Mouse (Mus musculus): ENCODE measurements around the gene Slc27a5. TPM values are rescaled to one million over a fixed set of nuclear protein-coding genes. Genes with fewer than 3 reads are reported as not detected.

The Slc27a5 gene
- polyA plus RNA-seq, 1 experiment from 2014 or later = 0.38 TPM

DNA sequence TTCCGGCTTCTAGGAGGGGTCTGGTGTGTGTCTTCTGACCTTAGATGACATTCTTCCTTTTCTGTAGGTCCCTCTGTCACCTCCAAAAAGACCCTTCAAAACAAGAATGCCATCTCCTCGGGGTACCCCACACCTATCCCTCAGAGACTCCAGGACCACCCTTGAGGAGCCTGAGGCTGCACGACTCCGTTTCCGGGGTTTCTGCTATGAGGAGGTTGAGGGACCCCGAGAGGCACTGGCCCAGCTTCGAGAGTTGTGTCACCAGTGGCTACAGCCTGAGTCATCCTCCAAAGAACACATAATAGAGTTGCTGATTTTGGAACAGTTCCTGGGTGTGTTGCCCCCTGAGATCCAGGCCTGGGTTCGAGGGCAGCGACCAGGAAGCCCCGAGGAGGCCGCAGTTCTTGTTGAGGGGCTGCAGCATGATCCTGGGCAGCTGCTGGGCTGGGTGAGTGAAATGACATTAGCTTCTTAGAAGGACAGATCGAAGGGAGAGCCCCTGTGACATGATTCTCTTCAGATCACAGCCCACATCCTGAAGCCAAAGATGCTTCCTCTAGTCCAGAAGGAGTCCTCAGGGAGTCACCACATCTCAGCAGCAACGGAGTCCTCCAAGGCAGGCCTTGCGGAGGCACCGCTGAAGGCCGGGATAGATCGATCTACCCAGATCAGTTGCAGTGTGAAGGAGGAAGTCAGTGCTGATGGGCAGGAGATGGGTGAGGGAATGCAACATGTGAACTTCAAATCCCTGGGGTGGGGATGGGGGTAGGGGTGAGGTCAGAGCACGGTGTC lies 18.9 kb downstream of the Slc27a5 start:
- WGBS = 87% methylated on average over 18 of the region's 18 CpGs
- Histone ChIP-seq H3K27ac (ENCODE audit: low read depth, low read length) (no peak overlapping the region; the same call in 1 of the 2 replicates), H3K4me2 (ENCODE audit: low read length) (peak overlapping the region; percentile 73), H3K9me3 (ENCODE audit: control insufficient read depth, low read length) (no peaks in the 10 kb centered on the region), H3K27me3 (replicated peaks; ENCODE audit: control insufficient read depth, insufficient read depth, low read length) (no peaks in the 10 kb centered on the region), H3K9ac (ENCODE audit: low read depth, low read length) (peak overlapping the region; percentile 76), H3K4me1 (ENCODE audit: control insufficient read depth, insufficient read depth, low read depth, low read length) (peaks cover 11% of the 10 kb centered on the region), H3K4me3 (ENCODE audit: low read length) (no peak overlapping the region), H3K36me3 (ENCODE audit: control insufficient read depth, insufficient read depth, low read length) (no peaks in the 10 kb centered on the region)
- ATAC-seq = no peak

DNA sequence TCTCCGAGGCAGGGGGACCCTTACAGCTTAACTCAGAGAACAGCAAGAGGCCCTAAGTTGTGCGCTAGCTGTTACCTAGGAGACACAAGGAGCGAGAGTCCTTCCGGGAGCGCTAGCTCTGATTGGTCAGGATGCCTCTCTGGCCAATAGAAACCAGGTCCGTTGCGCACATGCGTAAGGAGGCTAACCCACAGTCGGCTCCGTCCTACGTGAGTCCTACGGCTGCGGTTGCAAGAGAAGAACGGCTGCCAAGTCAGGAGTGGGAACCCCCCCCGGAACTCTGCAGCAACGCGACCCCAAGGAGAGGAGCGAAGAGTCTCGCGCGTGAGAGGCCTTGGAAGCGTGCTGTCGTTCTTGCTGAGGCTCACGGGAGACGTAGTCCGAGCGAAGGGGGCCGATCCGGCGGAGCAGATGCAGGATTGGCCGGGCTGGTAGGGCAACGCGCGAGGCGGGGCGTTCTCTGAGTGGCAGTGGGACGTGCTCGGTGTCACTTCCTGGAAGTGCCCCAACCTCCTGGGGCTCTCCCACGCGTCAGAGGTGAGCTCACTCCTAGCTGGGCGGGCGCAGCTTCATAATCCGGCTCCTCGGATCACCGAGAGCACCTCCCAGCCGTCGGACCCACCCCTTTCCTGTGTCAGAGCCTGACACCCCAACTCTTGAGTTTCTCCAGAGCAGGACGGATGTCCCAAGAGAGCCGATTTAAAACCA lies 20.2 kb downstream of the Slc27a5 start, which contains the start of gene Zfp446:
Gene Zfp446, plus strand, starts transcription at position 167 of the 708 bp plus-strand sequence.
- Histone ChIP-seq H3K9ac (ENCODE audit: low read depth, low read length) (peak within 1 kb of the TSS; percentile 76), H3K9me3 (ENCODE audit: control insufficient read depth, low read length) (no peaks in the 10 kb centered on the region), H3K27ac (ENCODE audit: low read depth, low read length) (peak within 1 kb of the TSS; percentile 97), H3K36me3 (ENCODE audit: control insufficient read depth, insufficient read depth, low read length) (no peaks in the 10 kb centered on the region), H3K27me3 (replicated peaks; ENCODE audit: control insufficient read depth, insufficient read depth, low read length) (no peaks in the 10 kb centered on the region), H3K4me1 (ENCODE audit: control insufficient read depth, insufficient read depth, low read depth, low read length) (peaks cover 11% of the 10 kb centered on the region), H3K4me3 (ENCODE audit: low read length) (peak within 1 kb of the TSS; percentile 65), H3K4me2 (ENCODE audit: low read length) (peak within 1 kb of the TSS; percentile 73)
- ATAC-seq = peak; percentile 98
- WGBS = 0% methylated on average over 49 of the region's 49 CpGs

DNA sequence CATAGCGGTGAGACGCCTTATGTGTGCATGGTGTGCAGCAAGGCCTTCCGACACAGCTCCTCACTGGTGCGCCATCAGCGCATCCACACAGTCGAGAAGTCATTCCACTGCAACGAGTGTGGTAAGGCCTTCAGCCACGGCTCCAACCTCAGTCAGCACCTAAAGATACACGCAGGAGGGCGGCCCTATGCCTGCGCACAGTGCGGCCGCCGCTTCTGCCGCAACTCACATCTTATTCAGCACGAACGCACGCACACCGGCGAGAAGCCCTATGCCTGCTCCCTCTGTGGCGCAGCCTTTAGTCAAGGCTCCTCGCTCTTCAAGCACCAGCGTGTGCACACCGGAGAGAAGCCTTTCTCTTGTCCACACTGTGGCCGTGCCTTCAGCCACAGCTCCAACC lies 27.1 kb downstream of the Slc27a5 start:
- Histone ChIP-seq H3K4me1 (ENCODE audit: control insufficient read depth, insufficient read depth, low read depth, low read length) (peaks cover 11% of the 10 kb centered on the region), H3K36me3 (ENCODE audit: control insufficient read depth, insufficient read depth, low read length) (peaks cover 27% of the 10 kb centered on the region), H3K9ac (ENCODE audit: low read depth, low read length) (no peak overlapping the region), H3K4me2 (ENCODE audit: low read length) (no peak overlapping the region), H3K27ac (ENCODE audit: low read depth, low read length) (no peak overlapping the region), H3K9me3 (ENCODE audit: control insufficient read depth, low read length) (no peaks in the 10 kb centered on the region), H3K4me3 (ENCODE audit: low read length) (no peak overlapping the region), H3K27me3 (replicated peaks; ENCODE audit: control insufficient read depth, insufficient read depth, low read length) (no peaks in the 10 kb centered on the region)
- ATAC-seq = no peak
- 94% methylated on average over 25 of the region's 25 CpGs for WGBS

DNA sequence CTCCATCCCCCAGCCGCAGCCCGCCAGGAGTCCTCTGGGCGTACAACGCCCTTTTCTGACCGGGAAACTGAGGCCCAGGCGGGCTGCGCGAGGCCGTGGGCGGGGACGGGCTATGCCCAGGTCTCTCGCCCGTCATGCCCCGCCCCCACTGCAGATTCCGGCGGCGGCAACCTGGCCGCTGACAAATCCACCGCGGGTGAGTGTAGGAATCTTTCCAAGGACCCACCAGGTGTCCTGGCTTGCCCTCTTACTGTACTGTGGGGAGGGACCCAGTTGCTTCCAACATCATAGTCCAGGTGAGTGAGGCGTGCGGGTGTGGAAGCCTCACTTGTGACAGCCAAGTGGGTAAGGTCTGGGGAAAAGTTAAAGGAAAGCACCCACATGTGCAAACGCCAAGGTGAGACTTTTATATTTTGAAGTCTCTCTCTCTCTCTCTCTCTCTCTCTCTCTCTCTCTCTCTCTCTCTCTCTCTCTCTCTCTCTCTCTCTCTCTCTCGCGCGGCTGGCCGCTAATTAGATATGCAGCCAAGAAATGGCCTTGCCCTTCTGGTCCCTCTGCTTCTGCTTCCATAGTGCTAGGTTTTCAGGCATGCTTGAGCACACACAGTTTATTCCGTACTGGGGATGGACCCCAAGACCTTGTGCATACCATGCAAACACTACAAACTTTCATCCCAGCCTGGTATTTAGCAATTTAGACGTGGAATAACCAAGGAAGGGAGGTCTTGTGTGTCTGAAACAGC lies 31.7 kb downstream of the Slc27a5 start:
- Histone ChIP-seq H3K9ac (ENCODE audit: low read depth, low read length) (peak overlapping the region; percentile 92), H3K27me3 (replicated peaks; ENCODE audit: control insufficient read depth, insufficient read depth, low read length) (no peaks in the 10 kb centered on the region), H3K9me3 (ENCODE audit: control insufficient read depth, low read length) (no peaks in the 10 kb centered on the region), H3K27ac (ENCODE audit: low read depth, low read length) (peak overlapping the region; percentile 89), H3K4me2 (ENCODE audit: low read length) (peak overlapping the region; percentile 67), H3K4me1 (ENCODE audit: control insufficient read depth, insufficient read depth, low read depth, low read length) (peaks cover 12% of the 10 kb centered on the region), H3K36me3 (ENCODE audit: control insufficient read depth, insufficient read depth, low read length) (peaks cover 19% of the 10 kb centered on the region), H3K4me3 (ENCODE audit: low read length) (peak overlapping the region; percentile 82)
- ATAC-seq = peak; percentile 51
- under 1% methylated on average over 29 of the region's 29 CpGs for WGBS

DNA sequence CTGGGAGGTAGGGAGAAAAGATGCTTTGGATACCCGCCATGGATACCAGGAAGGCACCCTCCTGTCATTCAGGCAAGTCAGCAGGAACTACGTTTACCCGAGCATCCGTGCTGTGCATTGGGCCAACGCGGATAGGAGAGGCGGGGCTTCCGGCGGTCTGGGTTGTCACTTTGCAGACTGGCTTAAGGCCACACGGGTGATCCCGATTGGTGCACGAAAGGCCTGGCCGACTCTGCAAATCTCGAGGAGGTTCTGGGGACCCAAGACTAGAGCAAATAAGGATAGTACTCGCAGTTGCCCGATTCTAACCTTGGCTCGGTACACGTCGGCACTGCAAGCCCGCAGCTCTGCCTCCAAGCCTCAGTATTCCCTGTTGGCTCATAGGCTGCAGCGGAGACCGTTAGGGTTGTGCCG lies 32.3 kb downstream of the Slc27a5 start, which contains the start of gene Zfp324:
Gene Zfp324, plus strand, starts transcription at position 161 of the 414 bp plus-strand sequence.
- Histone ChIP-seq H3K4me3 (ENCODE audit: low read length) (peak within 1 kb of the TSS; percentile 82), H3K9ac (ENCODE audit: low read depth, low read length) (peak within 1 kb of the TSS; percentile 92), H3K27me3 (replicated peaks; ENCODE audit: control insufficient read depth, insufficient read depth, low read length) (no peaks in the 10 kb centered on the region), H3K36me3 (ENCODE audit: control insufficient read depth, insufficient read depth, low read length) (peaks cover 13% of the 10 kb centered on the region), H3K27ac (ENCODE audit: low read depth, low read length) (peak within 1 kb of the TSS; percentile 89), H3K9me3 (ENCODE audit: control insufficient read depth, low read length) (no peaks in the 10 kb centered on the region), H3K4me1 (ENCODE audit: control insufficient read depth, insufficient read depth, low read depth, low read length) (peaks cover 17% of the 10 kb centered on the region), H3K4me2 (ENCODE audit: low read length) (peak within 1 kb of the TSS; percentile 67)
- 1% methylated on average over 23 of the region's 23 CpGs for whole genome bisulfite sequencing
- peak; percentile 92 for ATAC-seq

DNA sequence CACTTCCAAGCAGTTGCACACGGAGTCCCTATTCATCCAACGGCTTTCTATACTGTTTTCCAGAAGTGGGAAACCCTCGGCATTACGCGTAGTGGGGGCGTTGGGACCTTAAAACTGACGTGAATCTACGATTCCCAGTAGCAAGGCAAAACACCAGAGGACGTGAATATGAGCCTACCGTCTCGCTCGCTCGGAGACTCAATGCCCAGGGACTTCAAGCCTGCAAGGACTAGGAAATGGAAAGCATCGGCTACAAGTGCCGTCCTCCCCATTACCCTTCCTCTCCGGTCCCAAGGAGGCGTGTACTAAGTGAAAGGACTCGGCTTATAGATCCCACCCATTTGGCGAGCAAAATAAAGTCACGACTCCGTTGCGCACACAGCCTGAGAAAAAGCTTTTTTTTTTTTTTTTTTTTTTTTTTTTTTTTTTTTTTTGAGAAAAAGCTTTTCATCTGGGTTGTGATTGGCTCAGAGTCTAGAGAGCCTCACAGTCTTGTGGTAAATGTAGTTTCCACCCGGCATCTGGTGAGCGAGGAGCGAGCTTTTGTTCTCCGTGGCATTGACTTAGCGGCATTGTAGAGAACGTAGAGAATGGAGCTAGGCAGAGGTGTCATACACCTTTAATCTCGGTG lies 36.4 kb downstream of the Slc27a5 start:
- WGBS = 2% methylated on average over 29 of the region's 29 CpGs
- H3K27me3 ChIP-seq (replicated peaks; ENCODE audit: control insufficient read depth, insufficient read depth, low read length) = no peaks in the 10 kb centered on the region

DNA sequence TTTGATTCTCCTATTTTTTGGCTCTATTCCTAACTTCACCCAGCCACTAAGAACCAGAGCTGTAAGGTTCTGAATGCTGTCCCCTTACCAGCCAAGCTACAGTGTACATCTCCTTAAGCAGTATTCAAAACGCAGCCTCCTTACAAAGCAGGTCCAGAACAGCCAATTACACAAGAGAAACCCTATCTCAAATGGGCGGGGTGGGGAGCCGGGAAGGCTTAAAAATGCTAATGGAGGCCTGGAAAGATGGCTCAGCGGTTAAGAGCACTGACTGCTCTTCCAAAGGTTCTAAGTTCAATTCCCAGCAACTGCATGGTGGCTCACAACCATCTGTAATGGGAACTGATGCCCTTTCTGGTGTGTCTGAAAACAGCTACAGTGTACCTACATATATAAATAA lies 38.3 kb downstream of the Slc27a5 start:
- H3K36me3 ChIP-seq (ENCODE audit: control insufficient read depth, insufficient read depth, low read length) = no peaks in the 10 kb centered on the region
- no peaks in the 10 kb centered on the region for H3K9me3 ChIP-seq (ENCODE audit: control insufficient read depth, low read length)
- H3K4me3 ChIP-seq (ENCODE audit: low read length) = no peak overlapping the region
- no peak overlapping the region for H3K27ac ChIP-seq (ENCODE audit: low read depth, low read length)
- 13% methylated on average over 4 of the region's 4 CpGs for WGBS
- ATAC-seq = no peak
- no peaks in the 10 kb centered on the region for H3K27me3 ChIP-seq (replicated peaks; ENCODE audit: control insufficient read depth, insufficient read depth, low read length)
- H3K4me2 ChIP-seq (ENCODE audit: low read length) = no peak overlapping the region
- H3K9ac ChIP-seq (ENCODE audit: low read depth, low read length) = no peak overlapping the region
- peaks cover 5% of the 10 kb centered on the region for H3K4me1 ChIP-seq (ENCODE audit: control insufficient read depth, insufficient read depth, low read depth, low read length)

More for the DNA sequence above, 36.4 kb downstream of the Slc27a5 start:
- Histone ChIP-seq H3K9ac (ENCODE audit: low read depth, low read length) (peak overlapping the region; percentile 70), H3K4me2 (ENCODE audit: low read length) (peak overlapping the region; percentile 79), H3K4me3 (ENCODE audit: low read length) (peak overlapping the region; percentile 55), H3K9me3 (ENCODE audit: control insufficient read depth, low read length) (no peaks in the 10 kb centered on the region), H3K27ac (ENCODE audit: low read depth, low read length) (peak overlapping the region; percentile 85), H3K36me3 (ENCODE audit: control insufficient read depth, insufficient read depth, low read length) (no peaks in the 10 kb centered on the region), H3K4me1 (ENCODE audit: control insufficient read depth, insufficient read depth, low read depth, low read length) (peaks cover 9% of the 10 kb centered on the region)
- ATAC-seq = peak; percentile 73

DNA sequence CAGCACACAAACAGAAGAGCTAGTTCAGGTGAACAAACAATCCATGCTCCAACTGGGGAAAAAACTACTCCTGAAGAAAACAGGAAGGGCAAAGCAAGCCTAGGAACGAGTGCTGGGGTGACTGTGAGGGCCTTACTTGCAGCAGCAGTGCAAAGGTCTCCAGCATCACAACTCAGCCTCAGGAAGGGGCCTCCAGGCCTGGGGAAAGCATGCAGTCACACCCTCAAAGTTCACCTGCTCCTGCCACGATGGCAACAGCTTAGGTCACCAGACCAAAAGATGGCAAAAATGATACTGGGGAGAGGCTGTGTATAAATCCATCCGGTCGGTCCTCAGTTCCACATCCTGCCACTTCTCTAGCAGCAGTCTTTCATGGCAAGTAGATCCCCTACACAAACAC lies 39.0 kb downstream of the Slc27a5 start:
- ATAC-seq = no peak
- H3K4me1 ChIP-seq (ENCODE audit: control insufficient read depth, insufficient read depth, low read depth, low read length) = peaks cover 5% of the 10 kb centered on the region
- no peak overlapping the region for H3K27ac ChIP-seq (ENCODE audit: low read depth, low read length)
- H3K9ac ChIP-seq (ENCODE audit: low read depth, low read length) = no peak overlapping the region
- 89% methylated on average over 4 of the region's 4 CpGs for WGBS
- no peaks in the 10 kb centered on the region for H3K9me3 ChIP-seq (ENCODE audit: control insufficient read depth, low read length)
- H3K27me3 ChIP-seq (replicated peaks; ENCODE audit: control insufficient read depth, insufficient read depth, low read length) = no peaks in the 10 kb centered on the region
- no peak overlapping the region for H3K4me2 ChIP-seq (ENCODE audit: low read length)
- no peak overlapping the region for H3K4me3 ChIP-seq (ENCODE audit: low read length)
- H3K36me3 ChIP-seq (ENCODE audit: control insufficient read depth, insufficient read depth, low read length) = no peaks in the 10 kb centered on the region
